Mouse (Mus musculus): ENCODE data around the gene Alg12.

The Alg12 gene

GRCm38 (mm10) chr15:88819026-88819905 lies at the start of gene Alg12, which contains the start of gene Creld2:
Gene Alg12, minus strand, starts transcription at chr15:88819318.
Gene Creld2, plus strand, starts transcription at chr15:88819646.
- DNase-seq (ENCODE audit: low read depth, low spot score): peak; percentile 98

DNA sequence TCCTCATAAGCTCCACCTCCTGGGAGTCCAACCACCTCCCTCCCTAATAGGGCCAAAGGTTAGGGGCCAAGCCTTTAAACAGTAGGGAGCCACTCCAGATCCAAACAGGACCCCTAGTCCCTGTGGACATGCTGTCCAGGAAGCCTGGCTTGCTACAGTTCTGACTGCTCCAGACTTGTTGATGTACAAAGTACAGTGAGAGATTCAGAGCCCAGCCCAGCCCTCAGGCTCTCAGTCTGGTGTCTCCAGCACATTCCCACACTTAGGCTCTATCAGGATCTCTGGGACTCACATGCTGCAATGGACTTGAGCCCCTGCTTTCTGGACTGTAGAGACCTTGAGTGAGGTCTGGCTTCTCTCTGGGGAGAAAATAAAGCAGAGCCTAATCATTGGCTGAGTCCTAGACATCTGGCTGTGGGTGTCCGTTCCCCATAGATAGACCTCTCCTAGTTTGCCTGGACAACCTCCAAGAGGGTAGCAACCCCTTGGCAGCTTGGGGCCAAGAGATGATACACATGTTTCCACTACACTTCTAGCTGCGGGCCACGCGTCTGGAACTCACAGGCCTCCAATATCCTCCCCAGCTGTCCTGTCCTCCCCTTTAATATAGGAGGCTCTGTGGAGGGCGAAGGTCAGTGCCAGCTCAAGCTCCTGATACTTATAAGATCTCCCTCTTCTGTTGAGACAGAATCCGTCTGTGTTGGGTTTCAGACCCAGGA lies 49.1 kb upstream of the Alg12 start:
- DNase-seq (ENCODE audit: low read depth, low spot score): no peak

GRCm38 (mm10) chr15:88867368-88868023 lies 48.4 kb upstream of the Alg12 start:
- no peak for DNase-seq (ENCODE audit: low read depth, low spot score)

DNA sequence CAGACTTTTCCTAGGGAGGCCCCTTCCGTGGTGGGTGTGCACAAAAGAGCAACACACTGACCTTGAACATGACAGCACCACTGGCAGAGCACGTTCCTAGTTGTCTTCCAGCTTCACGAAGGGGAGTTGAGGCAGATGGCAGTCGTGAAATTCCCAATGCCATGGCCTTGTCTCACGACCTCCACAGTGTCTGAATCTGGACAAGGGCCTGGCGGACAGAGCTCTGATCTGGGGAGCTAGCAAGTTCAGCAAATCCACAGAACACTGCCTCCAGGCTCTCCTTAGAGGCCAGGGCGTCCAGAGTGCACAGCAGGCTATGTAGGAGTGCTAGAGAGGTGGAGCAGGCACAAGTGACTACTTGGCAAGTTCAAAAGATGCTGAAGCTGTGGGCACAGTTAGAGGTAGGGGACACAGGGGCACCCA lies 47.8 kb upstream of the Alg12 start:
- no peak for DNase-seq (ENCODE audit: low read depth, low spot score)

DNA sequence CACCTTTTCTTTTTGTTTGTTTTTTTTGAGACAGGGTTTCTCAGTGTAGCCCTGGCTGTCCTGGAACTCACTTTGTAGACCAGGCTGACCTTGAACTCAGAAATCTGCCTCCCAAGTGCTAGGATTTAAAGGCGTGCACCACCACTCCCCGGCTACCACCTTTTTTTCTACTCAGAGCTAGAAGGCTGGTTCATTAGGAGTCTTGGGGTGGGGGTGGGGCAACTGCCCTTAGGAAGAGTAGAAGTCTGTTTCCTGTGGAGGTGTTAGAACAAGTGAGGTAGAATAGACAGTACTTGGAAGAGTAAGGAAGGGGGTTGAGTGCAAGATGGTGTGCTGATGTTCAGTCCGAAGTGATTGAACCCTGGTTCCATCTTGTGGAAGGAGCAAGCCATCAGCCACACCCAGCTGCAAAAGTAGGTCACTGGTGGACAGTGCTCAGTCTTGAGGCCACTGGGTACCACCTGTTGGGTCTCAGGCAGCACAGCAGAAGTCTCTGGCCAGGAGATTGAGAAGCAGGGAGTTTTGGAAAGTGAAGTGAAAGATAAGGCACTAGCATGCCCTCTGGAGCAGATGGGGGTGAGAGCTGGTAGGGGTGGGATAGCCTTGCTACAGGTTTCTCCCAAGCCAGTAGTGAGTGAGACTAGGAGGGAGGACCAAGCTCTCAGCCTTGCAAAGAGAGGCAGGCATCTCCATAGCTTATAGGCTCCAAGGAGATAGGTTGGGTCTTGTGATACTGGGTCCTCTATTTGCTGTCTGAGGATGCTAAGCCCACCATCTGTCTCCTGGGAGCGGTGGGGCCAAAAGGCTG lies 47.0 kb upstream of the Alg12 start:
- DNase-seq (ENCODE audit: low read depth, low spot score): no peak

DNA sequence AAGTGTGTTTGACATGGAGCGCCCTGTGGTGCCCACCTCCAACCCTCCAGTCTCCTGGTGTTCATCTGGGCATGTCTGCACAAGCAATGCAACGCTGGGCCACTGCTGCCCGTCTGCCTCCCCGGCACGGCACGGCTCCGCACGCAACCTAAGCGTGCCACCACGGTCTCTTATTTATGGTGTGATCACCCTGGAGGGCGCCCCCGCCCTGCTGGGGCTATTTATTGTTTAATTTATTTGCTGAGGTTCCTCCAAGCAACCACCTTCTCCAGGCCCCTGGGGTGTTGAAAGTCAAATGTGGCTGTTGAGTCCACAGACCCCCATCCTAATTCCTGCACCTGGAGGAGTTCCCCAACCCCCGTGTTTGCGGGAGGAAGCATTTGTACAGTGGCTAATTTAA lies 45.9 kb upstream of the Alg12 start:
- no peak for DNase-seq (ENCODE audit: low read depth, low spot score)

GRCm38 (mm10) chr15:88864270-88865030 lies 45.3 kb upstream of the Alg12 start:
- DNase-seq (ENCODE audit: low read depth, low spot score): no peak

DNA sequence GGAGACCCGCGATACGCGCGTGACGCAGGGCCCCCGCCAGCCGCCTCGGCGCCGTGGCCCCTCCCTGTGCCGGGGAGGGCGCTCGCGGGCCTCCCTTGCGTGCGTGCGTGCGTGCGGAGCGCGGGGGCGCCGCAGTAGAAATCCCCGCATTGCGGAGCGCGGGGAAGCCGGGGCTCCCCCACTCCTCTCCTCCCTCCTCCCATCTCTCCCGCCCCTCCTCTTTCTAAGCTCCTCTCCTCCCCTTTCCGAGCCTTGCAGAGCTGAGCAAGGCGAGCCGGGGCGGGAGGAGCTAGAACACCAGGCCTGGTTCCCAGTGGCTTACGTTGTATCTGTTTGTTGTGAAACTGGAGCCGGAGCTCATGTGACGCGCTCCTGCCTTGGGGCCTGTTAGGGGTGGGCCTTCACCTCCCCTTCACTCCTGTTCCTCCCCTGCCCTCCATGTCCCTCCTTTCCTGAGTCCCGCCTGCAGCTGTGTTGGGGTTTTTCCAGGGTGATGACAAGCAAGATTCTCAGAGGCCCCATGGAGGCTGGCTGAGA lies 44.6 kb upstream of the Alg12 start:
- DNase-seq (ENCODE audit: low read depth, low spot score): peak; percentile 97

- no peak for DNase-seq (ENCODE audit: low read depth, low spot score)
Observed at GRCm38 (mm10) chr15:88862881-88863694, 44.0 kb upstream of the Alg12 start.

DNA sequence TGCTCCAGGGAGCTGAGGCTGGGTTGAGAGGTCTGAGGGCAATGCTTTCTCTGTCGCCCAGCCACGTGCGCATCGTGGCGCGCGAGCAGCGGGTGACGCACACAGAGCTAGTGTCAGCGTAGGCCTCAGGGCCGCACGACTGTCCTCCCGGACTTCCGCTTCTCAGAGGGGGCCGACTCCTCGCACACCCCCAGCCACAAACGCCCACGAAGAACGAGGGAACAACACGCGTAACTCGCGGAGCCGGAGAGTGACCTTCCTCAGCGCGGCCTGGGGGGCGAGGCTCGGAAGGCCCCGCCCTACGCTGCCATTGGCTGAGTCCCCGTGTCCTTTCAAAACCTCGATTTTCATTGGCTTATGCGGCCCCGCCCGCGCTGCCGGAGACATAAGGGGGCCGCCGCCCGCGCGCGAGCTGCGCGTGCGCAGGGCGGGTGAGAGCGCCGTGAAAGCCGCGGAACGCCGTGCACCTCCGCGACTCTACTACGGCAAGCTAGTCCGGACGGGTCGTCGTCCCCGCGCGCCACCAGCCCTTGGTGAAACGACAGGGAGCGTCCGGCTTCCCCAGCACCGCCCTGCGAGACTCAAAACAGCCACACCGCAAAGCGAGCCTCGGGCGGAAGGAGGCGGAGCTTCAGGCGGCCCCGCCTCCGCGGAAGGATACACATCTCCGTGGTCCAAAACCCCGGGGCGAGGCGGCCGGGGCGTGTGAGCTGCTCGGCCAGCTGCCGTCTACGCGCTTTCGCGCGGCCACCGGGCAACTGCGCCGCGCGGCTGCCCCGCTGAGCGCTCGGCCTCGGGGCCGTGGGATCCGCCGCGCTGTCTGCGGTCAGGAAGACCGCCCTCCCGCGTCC lies 42.9 kb upstream of the Alg12 start, which contains the start of gene Pim3:
Pim3 (plus strand) TSS at position 415 of the 851 bp plus-strand sequence.
- peak; percentile 98 for DNase-seq (ENCODE audit: low read depth, low spot score)

GRCm38 (mm10) chr15:88860781-88861180 lies 41.7 kb upstream of the Alg12 start:
- no peak for DNase-seq (ENCODE audit: low read depth, low spot score)

DNA sequence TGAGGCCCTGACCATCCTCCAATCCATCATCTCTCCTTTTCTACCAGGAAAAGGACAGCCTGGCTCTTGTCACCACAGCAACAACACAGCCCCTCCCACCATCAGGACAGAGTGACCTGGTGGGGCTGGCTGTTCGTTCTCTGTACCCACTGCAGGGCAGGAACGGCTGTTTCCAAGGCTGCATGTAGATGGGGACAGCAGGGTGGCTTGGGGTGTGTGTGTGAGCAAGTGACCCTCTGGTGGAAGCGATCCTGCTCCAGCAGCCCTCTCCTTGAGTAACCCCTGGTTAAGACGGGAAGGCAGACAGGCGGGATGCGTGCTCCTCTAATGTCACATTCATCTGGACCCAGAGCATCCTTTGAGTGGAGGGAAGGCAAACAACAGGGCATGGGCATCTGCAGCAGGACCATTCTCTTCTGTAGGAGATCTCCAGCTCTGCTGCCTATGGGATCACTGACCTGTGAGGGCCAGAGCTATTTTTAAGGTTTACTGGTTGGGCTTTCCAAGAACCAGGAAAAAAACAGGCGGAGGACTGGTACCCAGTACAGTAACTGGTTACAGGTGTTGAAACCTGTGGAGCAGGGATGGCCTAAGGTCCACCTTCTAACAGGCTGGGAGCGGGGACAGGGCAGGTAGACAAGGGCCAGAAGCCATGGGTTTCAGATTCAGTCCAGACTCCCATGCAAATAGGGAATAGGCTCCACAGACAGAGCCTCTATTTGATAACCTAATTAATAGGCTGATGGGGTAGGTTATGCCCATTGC lies 40.3 kb upstream of the Alg12 start:
- DNase-seq (ENCODE audit: low read depth, low spot score): no peak

- no peak for DNase-seq (ENCODE audit: low read depth, low spot score)
Observed at GRCm38 (mm10) chr15:88858707-88859106, 39.6 kb upstream of the Alg12 start.

DNA sequence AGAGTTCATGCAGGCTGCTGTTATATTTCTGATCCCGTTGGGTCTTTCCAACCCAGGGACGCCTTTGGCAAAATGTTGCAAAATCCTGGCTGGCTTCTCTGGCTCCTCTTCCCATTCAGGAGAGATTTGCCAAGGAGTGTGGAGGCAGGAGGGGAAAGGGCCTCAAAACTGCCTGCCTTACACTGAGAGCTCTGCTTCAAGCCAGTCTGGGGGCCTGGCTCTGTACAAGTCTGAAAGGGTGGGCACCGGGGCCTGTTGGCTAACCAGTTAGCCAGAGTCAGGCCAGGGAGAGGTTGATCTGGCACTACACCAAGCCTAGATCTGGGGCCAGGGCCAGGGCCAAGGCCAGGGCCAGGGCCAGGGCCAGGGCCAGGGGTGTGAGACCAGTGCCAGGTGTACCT lies 39.0 kb upstream of the Alg12 start:
- no peak for DNase-seq (ENCODE audit: low read depth, low spot score)

DNA sequence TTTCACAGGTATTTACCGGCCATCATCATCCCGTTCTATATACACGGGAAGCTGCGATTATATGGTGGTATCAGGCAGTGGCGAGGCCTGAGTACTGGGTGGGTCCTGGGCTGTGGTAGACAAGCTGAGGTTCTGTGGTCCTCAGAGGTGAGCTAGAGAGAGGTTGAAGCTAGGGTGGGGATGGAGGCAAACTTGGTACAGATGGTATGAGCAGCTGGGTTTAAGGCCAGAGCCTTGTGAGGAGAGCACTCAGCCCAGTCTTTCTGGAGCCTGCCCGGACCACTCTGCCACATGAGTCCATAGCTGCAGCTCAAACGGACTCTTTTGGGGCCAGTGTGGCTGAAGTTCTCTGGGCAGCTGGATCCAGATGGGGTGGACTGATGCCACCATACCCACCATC lies 38.2 kb upstream of the Alg12 start:
- DNase-seq (ENCODE audit: low read depth, low spot score): no peak

- no peak for DNase-seq (ENCODE audit: low read depth, low spot score)
Observed at GRCm38 (mm10) chr15:88856613-88857012, 37.5 kb upstream of the Alg12 start.

- DNase-seq (ENCODE audit: low read depth, low spot score): no peak
Observed at GRCm38 (mm10) chr15:88855896-88856417, 36.8 kb upstream of the Alg12 start.

Measured in skeletal muscle tissue, adult 2 months (tissue).